In genomic region chr1:171036550-171037324, GRCm38 (mm10) we compare ENCODE assay signal across 9 mouse cellular contexts. TPM values are rescaled to one million over a fixed set of nuclear protein-coding genes. Genes with fewer than 3 reads are reported as not detected.
DNase-seq lines count a peak whose midpoint lies in the region; ATAC-seq and TF ChIP-seq lines count a peak whose summit lies in the region.
"Had no signal": no experiment of that assay in that cellular context is flagged by ENCODE, and none has a peak within 500 bp of the region (broad histone marks: within the 10 kb centered on the region; RNA-seq: fewer than 3 reads in every experiment).

No protein-coding gene starts in this region.

- intact Hi-C loops in left cerebral cortex, postnatal 25 days (cut with DNase I) = no loop called here

- no peak for TF ChIP-seq POLR2A in small intestine, adult 2 months (IDR thresholded peaks at IDR 0.05; ENCODE audit: low read depth, low read length)

- DNase-seq in frontal cortex, adult 2 months (ENCODE audit: extremely low spot score in 1 of 2, low spot score in 1 of 2) = peak; percentile 28 to 96
- peak; percentile 83 for DNase-seq in embryo, embryonic 11 days
- DNase-seq in gastrocnemius, postnatal 4 days (ENCODE audit: low spot score in 2 of 2) = peak; percentile 21 to 36
- DNase-seq in left cerebral cortex, postnatal 25 days (ENCODE audit: low spot score in 2 of 2) = peak; percentile 84 to 89
- peak; percentile 77 for DNase-seq in mesoderm, embryonic 11.5 days (ENCODE audit: low read depth, low spot score)

- no peaks in the 10 kb centered on the region for H3K36me3 ChIP-seq in intestine, embryonic 16.5 days (ENCODE audit: control insufficient read depth, insufficient read depth, low read length)
- H3K36me3 ChIP-seq in small intestine, adult 2 months (ENCODE audit: control insufficient read depth, insufficient read depth, low read length) = no peaks in the 10 kb centered on the region

- H3K4me3 ChIP-seq in intestine, embryonic 16.5 days (ENCODE audit: low read length) = peak overlapping the region; percentile 47
- H3K4me3 ChIP-seq in small intestine, adult 2 months (ENCODE audit: low read depth, low read length) = peak overlapping the region; percentile 32; the same call in 1 of the 2 replicates

- WGBS in intestine, embryonic 16.5 days = 5% methylated on average over 22 of the region's 22 CpGs
- WGBS in small intestine, adult 2 months = 5% methylated on average over 22 of the region's 22 CpGs

- no peak for ATAC-seq in frontal cortex, adult (ENCODE audit: low TSS enrichment)
- ATAC-seq in intestine, embryonic 16.5 days = peak; percentile 57
- ATAC-seq: Patski had no signal

- no peak overlapping the region for H3K27ac ChIP-seq in intestine, embryonic 16.5 days (ENCODE audit: low read length)
- no peak overlapping the region for H3K27ac ChIP-seq in small intestine, adult 2 months (ENCODE audit: insufficient read depth, low read depth, low read length)

- H3K9ac ChIP-seq in intestine, embryonic 16.5 days (ENCODE audit: low read depth, low read length) = no peak overlapping the region

- H3K9me3 ChIP-seq in intestine, embryonic 16.5 days (ENCODE audit: control insufficient read depth, low read length) = no peaks in the 10 kb centered on the region

- peaks cover 4% of the 10 kb centered on the region; the same call in 1 of the 2 replicates for H3K4me1 ChIP-seq in intestine, embryonic 16.5 days (ENCODE audit: control insufficient read depth, insufficient read depth, low read length)
- H3K4me1 ChIP-seq in small intestine, adult 2 months (ENCODE audit: control insufficient read depth, insufficient read depth, insufficient read length, low read length) = peaks cover 4% of the 10 kb centered on the region; the same call in 1 of the 2 replicates

- TF ChIP-seq CTCF in small intestine, adult 2 months (IDR thresholded peaks at IDR 0.05; ENCODE audit: extremely low read depth, insufficient read length, insufficient replicate concordance, low read depth, low read length) = no peak

- 0 out of 2 replicates have a peak, but pooled peaks cover 3% of the 10 kb centered on the region for H3K27me3 ChIP-seq in intestine, embryonic 16.5 days (replicated peaks; ENCODE audit: control insufficient read depth, insufficient read depth, low read length)
- H3K27me3 ChIP-seq in small intestine, adult 2 months (ENCODE audit: control insufficient read depth, insufficient read depth, low read length) = 0 out of 2 replicates have a peak, but pooled peaks cover 6% of the 10 kb centered on the region
- H3K27me3 ChIP-seq: Patski had no signal

- peak overlapping the region; percentile 77 for H3K4me2 ChIP-seq in intestine, embryonic 16.5 days (ENCODE audit: low read depth, low read length)

RNA-seq across cellular contexts. Expression of gene Fcgr4, which starts 18.0 kb away (rescaled TPM):
- 0.23 and 0.64 TPM in 2 replicates for polyA plus RNA-seq in frontal cortex, adult 2 months (2012; rRNA removed)
- total RNA-seq in gastrocnemius, postnatal 4 days (2021) = under 1 TPM; 0.37 to 0.62 TPM
- polyA plus RNA-seq in intestine, embryonic 16.5 days (2015; fragmentation: Nextera tagmentation; extraction: Ambion mirVana) = 1.4 and 1.8 TPM in 2 replicates
- not detected for total RNA-seq in left cerebral cortex, postnatal 25 days (2021)
- 2.5 and 2.8 TPM in 2 replicates for polyA plus RNA-seq in small intestine, adult 2 months (2012; rRNA removed)

RNA-seq across cellular contexts. Expression of gene Fcgr3, which starts 28.0 kb away (rescaled TPM):
- 14.6 and 21.5 TPM in 2 replicates for polyA plus RNA-seq in frontal cortex, adult 2 months (2012; rRNA removed)
- 10 to 100 TPM; 15.7 to 16.8 TPM for total RNA-seq in gastrocnemius, postnatal 4 days (2021)
- polyA plus RNA-seq in intestine, embryonic 16.5 days (2015; fragmentation: Nextera tagmentation; extraction: Ambion mirVana) = 15.3 and 15.9 TPM in 2 replicates
- 10 to 100 TPM; 13.8 TPM for total RNA-seq in left cerebral cortex, postnatal 25 days (2021)
- 4.9 and 6.7 TPM in 2 replicates for polyA plus RNA-seq in small intestine, adult 2 months (2012; rRNA removed)

Comparison
In these comparisons a context has a peak if more than half of its experiments do, and no peak if none do; other contexts are left out.
1. DNase-seq: peak in every context shown above with its lines; median percentile 86 in left cerebral cortex, postnatal 25 days; 83 in embryo, embryonic 11 days; 77 in mesoderm, embryonic 11.5 days; 62 in frontal cortex, adult 2 months; 28 in gastrocnemius, postnatal 4 days.